In the genomic region with DNA sequence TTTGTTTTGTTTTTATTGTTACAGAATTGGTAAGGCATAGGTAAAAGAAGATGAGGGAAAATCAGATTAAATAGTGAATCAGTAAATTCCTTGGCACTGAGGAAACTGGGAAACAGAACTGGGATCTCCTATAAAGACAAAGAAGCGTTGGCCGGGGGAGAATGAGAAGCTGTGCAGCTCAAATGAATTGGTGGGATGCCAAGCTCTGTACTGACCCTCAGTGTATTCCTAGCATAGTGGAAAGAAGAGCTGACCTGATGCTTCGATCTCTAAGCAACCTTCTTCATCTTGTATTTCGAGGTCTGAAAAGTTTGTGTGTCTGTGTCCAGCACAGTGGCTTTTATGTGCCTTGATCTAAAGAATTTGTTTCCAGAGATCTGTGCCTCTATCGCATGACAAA, we compare ENCODE assay signal across 12 mouse cellular contexts.
"Had no signal": no experiment of that assay in that cellular context is flagged by ENCODE, and none has a peak within 500 bp of the region (broad histone marks: within the 10 kb centered on the region; RNA-seq: fewer than 3 reads in every experiment).

No protein-coding gene starts in this region.

- H3K36me3 ChIP-seq: limb, embryonic 12.5 days; midbrain, embryonic 10.5 days; midbrain, embryonic 15.5 days had no signal

- H3K27ac ChIP-seq: limb, embryonic 12.5 days; liver, embryonic 14.5 days; midbrain, embryonic 10.5 days; midbrain, embryonic 15.5 days had no signal

- H3K4me1 ChIP-seq: limb, embryonic 12.5 days; midbrain, embryonic 10.5 days; midbrain, embryonic 15.5 days had no signal

- H3K4me2 ChIP-seq: limb, embryonic 12.5 days; midbrain, embryonic 15.5 days had no signal

- H3K9me3 ChIP-seq: limb, embryonic 12.5 days; midbrain, embryonic 10.5 days; midbrain, embryonic 15.5 days had no signal

- ATAC-seq: midbrain, embryonic 15.5 days had no signal

- H3K9ac ChIP-seq: limb, embryonic 12.5 days; liver, embryonic 14.5 days; midbrain, embryonic 15.5 days had no signal

- H3K27me3 ChIP-seq: limb, embryonic 12.5 days; midbrain, embryonic 15.5 days had no signal

- H3K4me3 ChIP-seq: limb, embryonic 12.5 days; midbrain, embryonic 10.5 days; midbrain, embryonic 15.5 days had no signal

- DNase-seq: kidney, adult 11 months; kidney, postnatal 10 days; kidney, postnatal 4 days; lung, adult 18-20 months; lung, postnatal 4 days; right cerebral cortex, adult 18-20 months; right cerebral cortex, postnatal 25 days; thymus, postnatal 36 days had no signal
